Mouse (Mus musculus) adrenal gland, adult 8-10 months (tissue): ENCODE data around the gene Mfsd6l. TPM values are rescaled to one million over a fixed set of nuclear protein-coding genes. Genes with fewer than 3 reads are reported as not detected.

ENCODE experiments used
- DNase-seq: peaks from one replicate; pipeline ENCODE4 v3.0.0; 2022
- total RNA-seq, 4 experiments: library from RNA; stranded (reverse); gene quantifications; 2 replicates each; pipeline ENCODE4 v1.2.4; 2022

The Mfsd6l gene
- under 1 TPM in 2 of 4 experiments, not detected in 2; 0.13 to 0.55 TPM for total RNA-seq

DNA sequence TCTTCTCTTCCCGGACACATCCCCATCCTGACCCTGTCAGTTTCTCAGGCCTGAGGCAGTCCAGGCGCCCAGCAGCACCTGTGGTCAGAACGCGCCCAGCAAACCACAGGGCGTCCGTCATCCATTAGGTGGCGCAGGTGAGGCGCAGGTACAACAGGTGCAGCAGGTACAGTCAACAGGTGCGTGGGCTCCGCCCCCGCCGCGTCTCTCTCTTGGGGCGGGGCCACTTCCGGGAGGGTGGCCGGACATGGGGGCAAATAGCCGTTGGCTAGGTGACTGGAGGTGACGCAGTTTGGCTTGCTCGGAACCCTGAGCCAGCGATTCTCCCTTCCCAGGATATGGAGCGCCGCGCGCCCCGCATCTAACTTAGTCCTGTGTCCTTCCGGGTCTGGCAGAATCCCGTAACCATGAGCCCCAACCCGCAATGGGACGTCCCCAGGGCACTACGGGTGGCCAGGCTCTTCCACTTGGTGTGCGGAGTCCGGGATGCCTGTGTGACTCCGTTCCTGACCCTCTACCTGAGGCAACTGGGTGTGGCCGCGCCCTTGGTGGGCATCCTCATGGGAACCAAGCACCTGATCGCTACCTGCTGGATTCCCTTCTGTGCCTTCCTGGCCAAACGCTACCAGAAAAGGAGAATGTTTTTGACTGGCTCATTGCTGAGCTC is at the start of gene Mfsd6l:
Gene Mfsd6l, plus strand, starts transcription at position 269 of the 667 bp plus-strand sequence.
- no peak for DNase-seq

DNA sequence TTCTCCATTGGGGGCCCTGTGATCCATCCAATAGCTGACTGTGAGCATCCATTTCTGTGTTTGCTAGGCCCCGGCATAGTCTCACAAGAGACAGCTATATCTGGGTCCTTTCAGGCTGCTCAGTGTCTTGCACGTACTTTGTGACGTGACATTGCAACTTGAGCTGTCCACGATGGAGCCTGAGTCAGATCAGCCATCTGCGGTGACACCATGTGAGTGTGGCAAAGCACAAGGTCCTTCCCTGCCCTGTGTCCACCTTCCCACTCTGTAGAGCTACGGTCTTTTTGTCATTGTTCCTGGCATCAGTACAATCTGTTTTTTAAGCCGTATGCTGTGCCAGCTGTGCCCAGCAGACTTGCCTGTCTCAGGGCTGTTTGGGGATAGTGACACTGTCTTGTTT is 48.7 kb upstream of the Mfsd6l start:
- DNase-seq = no peak

DNA sequence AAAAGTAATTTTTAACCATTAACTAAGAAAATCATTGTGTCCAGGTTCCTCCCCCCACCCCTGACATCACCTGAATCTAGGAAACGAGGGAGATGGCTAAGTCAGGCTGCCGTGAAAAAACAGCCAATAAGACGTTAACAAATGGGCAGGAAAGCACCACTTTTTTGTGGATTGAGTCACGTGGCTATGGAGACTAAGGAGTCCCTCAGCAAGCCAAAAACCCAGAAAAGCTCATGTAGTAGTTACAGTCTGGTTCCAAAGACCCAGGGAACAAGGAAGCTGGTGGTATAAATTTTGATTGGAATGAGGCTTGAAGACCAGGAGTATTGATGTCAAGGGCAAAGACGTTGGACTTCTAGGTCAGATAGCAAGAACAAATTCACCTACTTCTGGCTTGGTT is 47.4 kb upstream of the Mfsd6l start:
- no peak for DNase-seq

DNA sequence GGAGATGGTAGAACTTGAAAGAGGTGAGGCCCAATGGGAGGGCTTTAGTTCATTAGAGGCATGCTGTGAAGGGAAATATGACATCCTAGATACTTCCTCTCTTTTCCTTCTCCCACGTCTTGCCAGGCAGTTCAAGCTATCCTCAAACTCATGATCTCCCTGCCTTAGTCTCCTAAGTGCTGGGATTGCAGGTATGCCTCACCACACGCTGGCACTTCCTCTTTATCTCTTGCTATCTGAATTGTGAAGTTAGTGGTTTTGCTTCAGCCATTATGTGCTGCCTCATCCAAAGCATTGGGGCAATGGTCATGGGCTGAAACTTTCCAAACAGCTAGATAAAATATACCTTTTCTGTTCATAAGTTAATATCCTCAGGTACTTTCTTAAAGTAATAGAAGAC is 46.8 kb upstream of the Mfsd6l start:
- no peak for DNase-seq

DNA sequence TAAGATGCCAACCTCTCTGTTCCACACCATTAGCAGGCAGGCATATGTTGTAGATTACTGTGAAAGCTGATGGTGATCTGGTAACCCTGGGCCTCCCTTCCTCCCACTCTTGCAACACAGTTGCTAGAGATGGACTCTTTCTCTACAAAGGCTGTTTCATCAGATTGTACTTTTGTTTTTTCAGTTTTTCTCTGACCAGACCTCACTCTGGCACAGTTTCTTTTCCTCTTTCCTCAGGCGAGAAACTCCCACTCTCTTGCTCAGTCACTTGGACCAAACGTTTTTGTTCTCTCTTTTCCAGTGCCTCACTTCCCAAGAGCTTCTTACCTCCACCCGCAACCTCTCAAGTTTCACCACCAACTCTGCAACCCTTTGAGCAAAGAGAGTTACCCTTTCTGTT is 42.0 kb upstream of the Mfsd6l start:
- DNase-seq = no peak

DNA sequence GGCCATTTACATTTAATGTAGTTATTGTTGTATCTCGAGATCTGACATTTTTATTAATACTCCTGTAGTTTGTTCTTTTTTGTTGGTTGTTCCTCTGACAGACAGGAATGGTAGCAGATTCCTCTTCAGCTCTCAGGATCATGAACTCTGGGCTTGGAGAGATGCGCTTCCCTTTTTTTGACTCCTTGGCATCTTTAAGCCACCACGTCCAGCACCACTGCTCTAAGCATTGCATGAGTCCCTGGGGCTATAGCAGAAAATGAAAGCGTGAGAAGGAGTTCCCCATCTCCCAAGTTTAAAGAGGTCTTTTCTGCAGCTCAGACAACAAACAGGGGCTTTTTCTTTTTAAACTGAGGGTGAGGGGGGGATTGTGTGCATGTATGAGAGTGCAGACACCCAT is 36.6 kb upstream of the Mfsd6l start:
- no peak for DNase-seq

DNA sequence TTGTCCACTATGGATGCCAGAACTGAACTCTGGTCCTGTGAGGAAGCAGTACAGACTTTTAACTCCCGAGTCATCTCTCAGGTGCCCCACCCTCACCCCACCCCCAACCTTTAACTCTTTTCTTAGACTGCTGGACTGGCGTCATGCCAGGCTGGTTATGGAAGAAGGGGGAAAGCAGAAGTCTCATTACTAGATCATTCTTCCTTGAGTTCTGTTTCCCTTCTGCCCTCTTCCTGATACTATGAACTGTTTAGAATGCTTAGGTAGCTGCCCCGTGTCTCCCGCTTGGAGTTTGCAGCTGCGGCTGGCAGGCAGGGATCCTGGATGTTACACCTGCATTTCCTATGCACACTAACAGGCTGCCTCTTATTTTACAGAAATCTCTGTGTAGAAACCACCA is 36.2 kb upstream of the Mfsd6l start:
- DNase-seq = no peak

DNA sequence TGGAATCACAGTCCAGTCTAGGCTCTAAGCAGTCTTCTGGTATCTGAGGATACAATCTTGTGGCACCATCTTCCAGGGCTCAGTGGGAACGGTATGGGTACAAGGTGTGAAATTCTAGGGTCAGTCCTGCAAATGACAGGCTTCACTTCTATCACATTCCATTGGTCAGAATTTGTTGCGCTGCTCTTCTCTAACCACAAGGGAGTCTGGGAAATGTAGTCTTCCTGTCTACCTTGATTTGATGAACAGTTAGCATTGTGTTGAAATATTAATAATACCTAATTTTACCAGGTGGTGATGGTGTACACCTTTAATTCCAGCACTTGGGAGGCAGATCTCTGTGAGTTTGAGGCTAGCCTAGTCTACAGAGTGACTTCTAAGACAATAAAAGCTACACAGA is 35.5 kb upstream of the Mfsd6l start:
- no peak for DNase-seq

DNA sequence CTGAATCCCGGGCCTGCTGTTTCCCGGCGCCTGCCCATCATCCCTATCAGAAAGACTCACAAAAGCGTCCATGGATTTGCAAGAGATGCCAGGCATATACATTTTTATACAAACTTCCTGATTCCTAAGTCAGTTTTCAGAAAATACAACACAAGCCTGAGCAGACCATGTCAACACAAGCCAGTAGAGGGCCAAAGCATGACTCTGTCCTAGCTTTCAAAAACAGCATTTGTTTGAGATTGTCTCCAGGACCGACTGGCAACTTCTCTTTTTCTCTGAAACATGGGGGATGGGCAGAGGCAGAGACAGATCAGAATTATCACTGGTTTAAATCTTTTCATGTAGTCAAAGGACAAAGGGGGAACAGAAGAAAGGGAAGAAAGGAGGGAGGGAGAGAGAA is 34.6 kb upstream of the Mfsd6l start:
- no peak for DNase-seq

DNA sequence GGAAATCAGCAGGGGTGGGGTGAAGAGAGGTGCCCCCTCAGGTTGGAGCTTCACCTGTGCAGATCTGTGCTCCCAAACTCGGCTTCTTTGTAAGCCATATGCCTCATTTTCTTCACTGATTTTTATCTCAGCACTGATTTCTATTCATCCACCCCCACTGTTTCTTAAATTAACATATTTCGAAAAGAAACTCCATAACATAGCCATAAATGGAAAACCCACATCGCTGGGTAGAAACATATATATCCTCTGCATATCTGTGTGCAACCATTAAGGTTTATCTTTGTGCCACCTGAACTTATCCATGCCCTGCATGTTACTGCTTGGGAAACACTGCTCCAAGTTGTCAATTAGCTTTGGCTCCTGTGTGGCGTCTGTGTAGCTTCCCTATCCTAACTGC is 29.5 kb upstream of the Mfsd6l start:
- DNase-seq = no peak

DNA sequence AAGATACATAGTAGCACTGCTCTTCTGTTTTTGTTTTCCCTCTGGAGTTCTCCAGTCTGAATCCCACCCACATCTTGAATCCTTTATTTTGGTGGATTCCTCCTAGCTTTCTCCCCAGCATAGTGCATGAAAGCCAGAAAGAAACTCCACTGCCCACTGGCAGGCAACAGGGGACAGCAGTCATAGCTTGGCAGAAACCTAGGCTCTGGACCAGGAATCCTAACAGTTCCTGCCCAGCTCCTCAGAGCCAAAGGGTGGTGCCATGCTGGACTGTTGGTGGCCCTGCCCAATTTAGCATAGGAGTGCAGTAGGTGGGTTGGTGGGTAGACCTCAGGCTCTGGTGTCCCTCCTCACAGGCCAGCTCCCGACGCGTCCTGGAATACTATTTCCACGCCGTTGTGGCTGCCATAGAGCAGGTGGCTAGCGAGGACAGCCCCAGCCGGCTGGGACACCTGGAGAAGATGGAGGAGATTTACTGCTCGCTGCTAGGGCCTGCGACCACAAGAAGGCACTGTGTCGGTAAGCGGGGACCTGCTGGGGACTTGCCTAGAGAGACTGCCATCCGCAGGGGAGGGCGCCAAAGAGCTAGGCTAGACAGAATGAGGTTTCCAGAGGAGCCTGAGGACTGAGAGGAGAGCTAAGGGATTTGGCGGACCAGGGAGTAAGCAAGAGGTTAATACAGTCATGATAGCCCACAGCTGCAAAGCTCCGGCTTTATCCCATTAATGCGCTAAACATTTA is 24.8 kb upstream of the Mfsd6l start:
- DNase-seq = no peak

DNA sequence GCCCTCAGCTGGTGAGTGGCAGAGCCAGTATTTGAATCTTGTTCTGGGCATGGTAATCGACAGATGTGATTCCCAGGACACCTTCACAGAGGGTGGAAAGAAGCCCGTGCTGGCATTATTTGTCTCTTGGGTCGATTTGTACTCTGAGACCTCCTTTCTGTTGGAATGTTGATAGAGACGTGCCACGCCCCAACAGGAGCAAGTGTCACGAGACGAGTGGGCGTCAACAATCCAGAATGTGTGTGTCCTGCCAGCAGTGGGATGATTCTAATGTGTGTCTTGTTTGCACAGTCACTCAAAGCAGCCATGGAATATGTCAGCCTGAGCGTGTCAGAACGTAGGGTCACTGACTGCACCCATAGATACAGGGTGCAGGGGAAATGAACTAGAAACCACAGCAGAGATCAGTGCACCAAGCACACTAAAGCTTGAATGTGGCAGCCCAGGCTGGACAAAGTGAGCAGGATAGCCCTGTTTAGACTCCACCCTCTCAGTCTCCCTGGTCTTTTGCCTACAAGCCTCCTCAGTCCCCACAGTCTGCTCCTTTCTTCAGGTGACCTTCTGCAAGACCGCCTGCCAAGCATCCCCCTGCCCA is 23.9 kb upstream of the Mfsd6l start:
- DNase-seq = no peak

DNA sequence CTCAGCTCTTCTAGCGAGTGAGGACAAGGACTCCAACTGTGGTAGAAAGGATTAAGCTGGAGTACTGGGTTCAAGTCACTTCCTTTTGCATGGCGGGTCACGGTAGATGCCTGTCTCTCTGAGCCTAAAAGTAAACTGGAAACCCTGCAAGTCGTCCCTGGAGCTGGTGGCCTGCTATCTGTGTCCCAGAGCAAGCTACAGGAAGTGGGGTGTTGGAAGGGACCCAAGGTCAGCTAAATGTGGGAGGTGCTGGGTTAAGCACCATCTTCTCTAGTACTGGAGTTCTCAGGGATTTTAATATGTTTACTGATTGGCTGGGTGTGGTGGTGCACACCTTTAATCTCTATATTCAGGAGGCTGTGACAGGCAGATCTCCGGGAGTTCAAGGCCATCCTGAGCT is 23.2 kb upstream of the Mfsd6l start:
- no peak for DNase-seq

DNA sequence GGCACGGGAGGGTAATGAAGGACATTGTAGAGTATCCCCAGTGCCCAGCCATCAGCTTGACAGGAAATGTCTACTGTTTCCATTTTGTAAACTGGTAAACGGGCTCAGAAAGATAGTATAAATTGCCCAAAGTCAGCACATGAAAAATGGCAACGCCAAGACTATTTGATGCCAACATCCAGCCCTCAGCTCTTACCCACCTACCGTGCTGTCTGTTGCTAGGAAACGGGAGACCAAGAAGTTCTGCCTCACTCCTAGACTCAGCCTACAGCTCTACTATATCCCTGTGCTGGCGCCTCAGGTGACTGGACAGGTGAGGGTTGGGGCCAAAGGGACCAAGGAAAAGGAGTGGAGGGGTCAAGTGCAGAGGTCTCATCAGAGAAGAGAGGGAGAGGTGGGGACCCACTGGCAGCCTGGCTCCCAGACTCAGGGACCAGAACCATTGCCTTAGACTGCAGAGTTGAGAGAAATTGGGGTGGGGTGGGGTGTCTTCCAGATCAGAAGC is 22.0 kb upstream of the Mfsd6l start:
- no peak for DNase-seq

DNA sequence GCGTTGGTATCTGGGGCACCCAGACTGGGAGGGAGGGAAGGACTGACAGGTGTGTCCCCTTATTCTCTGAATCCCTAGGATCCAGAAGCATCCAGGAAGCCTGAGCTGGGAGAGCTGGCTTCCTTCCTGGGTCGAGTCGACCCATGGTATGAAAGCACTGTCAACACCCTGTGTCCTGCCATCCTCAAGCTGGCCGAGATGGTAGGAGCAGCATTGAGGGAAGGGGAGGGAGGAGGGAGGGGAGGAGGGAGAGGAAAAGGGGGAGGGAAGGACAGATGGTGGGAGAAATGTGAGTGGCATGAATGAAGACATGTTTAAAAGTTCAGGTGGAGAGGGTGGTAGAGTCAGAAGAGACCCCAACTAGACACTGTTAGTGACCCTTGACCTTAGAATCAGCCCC is 20.0 kb upstream of the Mfsd6l start:
- DNase-seq = no peak

DNA sequence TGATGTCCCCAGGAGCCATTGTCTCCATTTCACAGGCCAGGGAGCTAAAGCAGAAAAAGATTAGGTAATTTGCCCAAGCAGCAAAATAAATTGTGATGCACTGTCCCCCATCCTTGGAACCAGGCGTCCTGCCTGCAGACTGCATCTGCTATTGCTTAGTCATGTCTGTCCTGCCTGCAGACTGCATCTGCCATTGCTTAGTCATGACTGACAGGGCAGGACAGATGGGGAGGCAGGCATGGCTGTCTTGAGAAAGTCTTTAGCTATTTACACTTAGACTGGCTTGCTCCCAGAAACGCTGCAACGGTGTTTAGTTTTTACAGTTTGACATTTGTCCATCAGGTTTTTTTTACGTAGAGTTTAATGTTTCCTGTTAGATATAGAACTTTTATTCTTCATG is 19.5 kb upstream of the Mfsd6l start:
- no peak for DNase-seq

DNA sequence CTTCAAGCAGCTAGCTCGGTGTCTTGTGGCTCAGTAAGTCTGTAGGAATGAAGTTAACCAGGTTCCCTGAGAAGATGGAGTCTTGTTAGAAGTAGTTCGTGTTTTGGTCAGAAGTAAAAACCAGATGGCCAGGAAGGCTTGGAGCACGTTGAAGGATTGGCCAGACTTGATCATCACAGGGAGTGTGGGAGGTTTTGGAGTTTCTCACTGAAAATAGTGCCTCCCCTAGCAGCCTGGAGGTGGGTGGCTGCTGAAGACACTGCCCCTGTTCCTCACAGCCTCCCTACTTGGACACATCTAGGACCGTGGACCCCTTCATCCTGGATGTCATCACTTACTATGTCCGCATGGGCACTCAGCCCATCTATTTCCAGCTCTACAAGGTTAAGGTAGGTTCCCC is 16.4 kb upstream of the Mfsd6l start:
- no peak for DNase-seq

DNA sequence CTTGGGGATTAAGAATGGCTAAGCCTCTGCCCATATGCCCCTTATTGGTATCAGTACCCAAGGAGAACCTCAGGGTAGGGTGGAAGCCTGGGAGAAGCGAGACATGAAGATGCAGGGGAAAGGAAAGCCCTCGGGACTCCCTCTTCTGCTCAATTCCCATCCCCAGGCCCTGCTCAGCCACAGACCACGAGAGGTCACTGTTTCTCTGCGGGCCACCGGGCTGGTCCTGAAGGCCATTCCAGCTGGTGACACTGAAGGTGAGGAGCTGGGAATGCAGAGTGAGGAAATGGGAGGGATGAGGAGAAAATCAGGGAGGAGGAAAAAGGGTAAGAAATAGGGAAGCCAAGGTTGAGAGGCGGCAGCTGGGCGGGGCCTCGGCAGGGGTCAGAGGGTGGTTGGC is 11.4 kb upstream of the Mfsd6l start:
- no peak for DNase-seq

DNA sequence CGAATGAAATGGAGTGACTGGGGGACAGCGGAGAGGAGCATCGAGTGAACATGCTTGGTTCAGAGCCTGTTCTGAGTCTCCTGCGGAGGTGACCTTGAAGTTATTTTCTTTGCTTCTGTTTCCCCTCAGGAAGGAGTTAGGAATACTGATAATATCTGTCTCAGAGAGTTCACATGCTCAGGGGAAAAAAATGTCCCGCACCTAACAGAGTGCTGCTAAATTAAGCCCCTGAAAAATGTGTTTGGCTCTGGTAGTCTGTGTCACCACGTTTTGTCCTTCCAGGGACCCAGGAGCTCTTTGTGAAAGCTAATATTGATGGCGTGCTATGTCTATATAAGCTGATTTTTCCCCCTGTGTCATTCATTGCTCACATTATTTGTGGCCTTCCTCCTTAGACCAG is 10.8 kb upstream of the Mfsd6l start:
- no peak for DNase-seq

DNA sequence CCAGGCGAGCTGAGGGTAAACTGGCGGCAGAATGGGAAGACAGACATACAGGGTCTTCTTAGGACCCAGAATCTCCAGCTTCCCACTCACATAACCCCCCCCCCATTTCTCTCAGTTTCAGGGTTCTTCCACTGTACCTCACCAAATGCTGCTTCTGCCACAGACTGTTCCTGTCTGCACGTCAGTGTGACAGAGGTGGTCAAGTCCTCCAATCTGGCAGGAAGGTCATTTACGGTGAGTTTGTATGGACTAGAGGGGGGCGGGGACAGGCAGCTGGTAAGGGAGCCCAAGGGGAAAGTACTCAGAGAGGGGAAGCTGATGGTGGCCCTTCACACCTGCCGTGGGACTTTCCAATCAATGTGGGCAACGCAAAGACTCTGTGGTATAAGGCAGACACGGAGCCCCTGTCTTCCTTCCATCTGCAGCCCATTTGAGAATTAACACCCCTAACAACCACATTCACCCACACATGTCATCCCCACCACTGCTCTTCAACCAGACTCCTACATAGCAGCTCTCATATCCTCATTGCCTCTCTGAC is 10.2 kb upstream of the Mfsd6l start:
- no peak for DNase-seq

DNA sequence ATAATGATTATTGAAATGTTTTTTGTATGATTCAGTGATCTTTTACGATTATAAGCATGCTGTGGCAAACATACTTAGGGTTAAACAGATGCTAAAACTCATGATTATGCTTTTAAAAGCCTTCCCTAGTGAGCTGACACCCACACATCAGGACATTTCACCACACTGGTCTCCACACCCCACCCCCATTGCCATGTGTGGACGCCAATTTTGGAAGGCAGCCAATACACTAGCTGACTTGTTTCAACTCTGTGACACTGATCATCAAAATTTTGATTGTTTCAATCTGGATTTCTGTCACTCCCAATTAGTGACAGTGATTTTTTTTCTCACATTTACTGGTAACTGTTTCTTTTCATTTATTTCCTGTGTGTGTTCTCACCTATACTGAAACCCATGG is 8.5 kb upstream of the Mfsd6l start:
- no peak for DNase-seq

DNA sequence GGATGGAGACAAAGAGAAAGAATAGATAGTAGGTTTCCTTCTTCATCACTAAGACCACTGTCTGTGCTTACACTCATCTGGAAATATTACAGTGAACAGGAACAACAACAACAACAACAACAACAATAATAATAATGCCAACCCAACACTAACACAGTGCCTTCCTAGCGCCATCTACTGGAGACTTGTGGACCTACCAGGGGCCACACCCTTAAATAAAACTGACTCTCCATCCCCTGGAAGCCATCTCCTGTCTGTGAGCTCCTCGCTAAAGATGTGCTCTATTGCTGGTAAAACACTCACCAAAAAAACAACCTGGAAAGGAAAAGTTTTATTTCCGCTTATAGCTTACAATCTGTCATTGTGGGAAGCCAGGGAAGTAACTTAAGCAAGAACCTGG is 6.4 kb upstream of the Mfsd6l start:
- no peak for DNase-seq

DNA sequence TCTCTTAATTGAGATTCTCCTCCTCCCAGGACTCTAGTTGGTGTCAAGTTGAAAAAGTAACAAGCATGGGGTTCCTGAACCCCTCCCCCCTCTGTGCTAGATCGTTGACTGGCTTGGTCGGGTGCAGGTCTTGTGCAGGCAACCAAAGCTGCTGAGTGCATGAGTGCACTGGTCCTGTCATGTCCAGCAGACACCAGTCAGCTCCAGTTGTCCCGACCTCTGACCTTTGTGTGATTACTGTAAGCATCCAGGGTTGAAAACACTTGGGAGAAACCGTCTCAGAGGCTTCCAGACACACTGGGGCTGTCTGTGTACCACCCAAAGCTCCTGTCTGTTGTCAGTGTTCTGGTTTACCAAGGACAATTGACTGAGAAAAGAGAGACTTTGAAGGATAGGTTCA is 5.6 kb upstream of the Mfsd6l start:
- no peak for DNase-seq
